Mouse (Mus musculus): Measurements from ENCODE around the gene Gas2l2.

Gas2l2 gene

GRCm38 (mm10) chr11:83429355-83429754 is at the start of gene Gas2l2:
TSS of gene Gas2l2 (minus strand) at chr11:83429455.
- DNase-seq (ENCODE audit: low spot score in 2 of 2): no peak

- DNase-seq (ENCODE audit: low spot score in 2 of 2): peak in 1 of 2 experiments; percentile 33
Observed at GRCm38 (mm10) chr11:83473235-83474016, 44.2 kb upstream of the Gas2l2 start.

DNA sequence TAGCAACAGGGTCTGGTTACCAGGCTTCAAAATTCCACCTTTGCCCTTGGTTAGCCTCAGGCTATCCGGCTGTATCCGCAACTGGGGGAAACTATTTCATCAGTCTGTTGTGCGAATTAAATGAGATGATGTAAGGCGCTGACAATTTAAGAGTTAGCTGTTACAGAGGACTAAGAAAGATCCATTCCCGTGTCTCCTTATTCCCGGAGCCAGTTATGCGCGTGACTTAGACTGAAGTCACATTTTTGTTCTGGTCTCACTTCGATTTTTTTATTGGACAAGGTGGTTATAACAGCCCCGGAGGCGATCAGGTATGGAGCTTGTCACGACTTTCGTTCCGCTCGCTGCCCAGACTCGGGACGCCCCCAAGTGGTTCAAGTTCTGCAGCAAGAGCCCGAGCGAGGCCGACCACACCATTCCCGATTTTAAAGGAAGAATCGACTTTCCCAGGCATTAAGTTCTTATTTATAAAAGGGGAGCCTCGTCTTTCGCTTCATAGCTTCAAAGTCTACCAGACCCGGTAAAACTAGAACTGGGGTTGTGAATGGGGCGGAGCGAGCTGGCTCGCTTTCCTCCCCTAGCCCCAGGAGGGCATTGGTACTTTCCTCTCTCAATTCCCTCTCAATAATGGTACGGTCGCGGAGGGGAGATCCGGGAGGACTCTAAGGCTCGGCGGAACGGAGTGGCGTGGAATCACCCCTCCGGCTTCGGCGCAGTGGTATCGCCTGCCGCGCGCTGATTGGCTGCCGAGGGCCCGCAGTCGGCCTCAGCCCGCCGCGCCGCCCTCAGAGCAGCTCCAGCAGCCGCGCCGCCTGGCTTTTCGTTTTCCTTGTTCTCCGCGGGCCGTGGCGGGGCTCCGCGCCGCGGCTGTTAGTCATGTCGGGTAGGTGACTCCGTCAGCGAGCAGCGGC is 43.3 kb upstream of the Gas2l2 start, which contains the start of gene Taf15:
Taf15 (plus strand) TSS at position 763 of the 911 bp plus-strand sequence.
- DNase-seq (ENCODE audit: low spot score in 2 of 2): peak; percentile 95 to 99

GRCm38 (mm10) chr11:83471766-83472165 is 42.5 kb upstream of the Gas2l2 start:
- no peak for DNase-seq (ENCODE audit: low spot score in 2 of 2)

- DNase-seq (ENCODE audit: low spot score in 2 of 2): no peak
Observed at GRCm38 (mm10) chr11:83468765-83469164, 39.5 kb upstream of the Gas2l2 start.

GRCm38 (mm10) chr11:83467120-83467652 is 37.9 kb upstream of the Gas2l2 start:
- peak; percentile 46 to 57 for DNase-seq (ENCODE audit: low spot score in 2 of 2)

DNA sequence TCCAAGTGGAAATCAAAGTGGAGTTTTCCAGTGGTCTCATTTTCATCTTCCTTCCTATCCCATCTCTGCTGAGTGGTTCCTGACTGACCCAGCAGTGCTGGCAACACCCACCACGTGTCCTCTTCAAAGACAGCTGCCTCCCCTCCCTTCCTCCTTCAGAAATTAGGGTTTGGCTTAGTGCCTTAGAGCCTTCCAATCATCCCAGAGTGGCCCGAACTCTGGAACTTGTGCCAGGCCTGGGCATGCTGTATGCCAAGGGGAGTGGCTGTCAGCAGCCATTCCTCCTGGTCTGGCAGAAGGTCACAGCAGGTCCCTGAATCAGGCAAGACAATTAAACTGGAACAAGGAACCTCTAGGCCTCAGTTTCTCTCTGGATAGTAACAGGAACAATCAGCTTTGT is 36.7 kb upstream of the Gas2l2 start:
- peak in 1 of 2 experiments; percentile 13 for DNase-seq (ENCODE audit: low spot score in 2 of 2)

DNA sequence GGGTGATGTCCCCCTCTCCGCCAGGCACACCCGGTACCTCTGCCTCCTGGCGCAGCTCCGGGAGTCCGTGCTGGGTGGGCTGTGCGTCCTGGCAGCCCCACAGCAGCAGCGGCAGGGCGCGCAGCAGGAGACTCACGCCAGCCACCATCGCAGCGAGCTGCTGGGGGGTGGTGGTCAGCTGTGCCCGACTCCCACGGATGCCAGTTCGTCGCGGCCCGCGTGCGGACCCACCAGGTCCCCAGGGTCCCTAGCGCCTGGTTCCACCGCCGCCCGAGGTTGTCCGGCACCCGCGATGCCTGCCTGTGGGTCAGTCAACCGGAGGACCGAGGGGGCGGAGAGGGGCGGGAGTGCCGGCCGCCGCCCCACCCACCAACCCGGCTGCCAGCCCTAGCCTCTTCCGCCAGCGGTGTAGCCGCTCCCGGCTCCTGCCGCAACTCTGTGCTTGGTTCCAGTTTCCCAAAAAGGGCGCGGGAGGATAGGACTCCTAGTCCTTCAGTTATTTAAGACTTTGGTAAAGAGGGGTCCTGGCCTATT is 33.5 kb upstream of the Gas2l2 start, which contains the start of gene Mmp28:
Mmp28 (minus strand) TSS at position 361 of the 534 bp plus-strand sequence.
- DNase-seq (ENCODE audit: low spot score in 2 of 2): no peak

GRCm38 (mm10) chr11:83461462-83462027 is 32.3 kb upstream of the Gas2l2 start:
- no peak for DNase-seq (ENCODE audit: low spot score in 2 of 2)

- DNase-seq (ENCODE audit: low spot score in 2 of 2): no peak
Observed at GRCm38 (mm10) chr11:83457912-83458601, 28.8 kb upstream of the Gas2l2 start.

DNA sequence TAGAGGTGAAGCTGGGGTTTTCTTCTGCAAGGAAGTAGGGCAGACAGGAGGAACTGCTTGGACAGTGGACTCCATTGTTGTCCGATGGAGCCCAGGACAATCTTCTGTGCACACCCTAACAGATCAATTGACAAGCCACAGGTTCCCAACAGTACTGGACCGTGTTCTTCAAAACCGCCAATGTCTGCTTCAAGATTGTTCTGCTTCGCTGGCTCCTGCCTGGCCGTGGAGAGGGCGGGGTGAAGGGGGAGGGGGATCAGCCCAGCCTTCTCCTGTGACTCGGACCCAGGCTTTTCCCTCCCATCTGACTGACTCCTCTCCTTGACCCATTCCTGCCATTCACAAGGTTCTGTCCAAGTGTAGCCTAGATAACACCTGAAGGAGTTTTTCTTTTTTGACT is 28.0 kb upstream of the Gas2l2 start:
- DNase-seq (ENCODE audit: low spot score in 2 of 2): no peak

- DNase-seq (ENCODE audit: low spot score in 2 of 2): no peak
Observed at GRCm38 (mm10) chr11:83455608-83456007, 26.4 kb upstream of the Gas2l2 start.

DNA sequence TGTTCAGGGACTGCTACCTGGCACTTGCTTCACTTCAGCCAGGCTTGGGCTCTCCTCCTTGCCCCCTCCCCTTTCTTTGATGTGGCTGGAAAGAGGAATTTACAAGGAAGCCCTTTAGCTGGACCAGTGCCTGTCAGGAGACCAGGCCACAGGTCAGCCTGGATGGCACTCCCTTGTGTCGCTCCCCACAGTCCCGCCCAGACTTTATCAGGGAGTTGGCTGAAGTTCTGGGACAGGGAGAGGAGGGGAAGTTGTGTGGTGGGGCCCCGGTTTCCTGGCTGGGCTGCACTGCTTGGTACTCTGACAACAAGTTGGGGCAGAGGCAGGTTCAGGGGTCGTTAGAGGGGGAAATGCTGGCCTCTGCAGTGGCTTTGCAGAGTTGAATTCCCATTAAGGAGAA is 25.3 kb upstream of the Gas2l2 start:
- no peak for DNase-seq (ENCODE audit: low spot score in 2 of 2)

DNA sequence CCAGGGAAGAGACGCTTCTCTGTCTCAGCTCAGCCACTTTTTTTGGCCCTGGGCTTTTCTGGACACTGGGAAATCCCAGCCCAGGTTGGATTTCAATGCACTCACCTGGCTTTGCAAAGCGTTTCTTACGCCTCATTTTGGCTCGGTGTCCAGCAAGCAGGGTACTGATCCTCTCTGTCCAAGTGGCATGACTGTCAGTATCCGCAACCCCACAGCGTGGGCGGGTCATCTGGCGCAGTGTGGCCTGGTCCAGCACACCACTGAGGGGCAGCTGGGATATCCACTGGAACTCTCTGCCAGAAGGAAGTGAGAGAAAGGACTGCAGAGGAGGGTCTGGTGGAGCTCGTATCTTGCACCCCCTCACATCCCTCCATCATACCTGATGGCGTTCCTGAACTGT is 22.0 kb upstream of the Gas2l2 start:
- DNase-seq (ENCODE audit: low spot score in 2 of 2): no peak

- DNase-seq (ENCODE audit: low spot score in 2 of 2): no peak
Observed at GRCm38 (mm10) chr11:83450550-83450949, 21.3 kb upstream of the Gas2l2 start.

- no peak for DNase-seq (ENCODE audit: low spot score in 2 of 2)
Observed at GRCm38 (mm10) chr11:83449298-83449697, 20.0 kb upstream of the Gas2l2 start.

DNA sequence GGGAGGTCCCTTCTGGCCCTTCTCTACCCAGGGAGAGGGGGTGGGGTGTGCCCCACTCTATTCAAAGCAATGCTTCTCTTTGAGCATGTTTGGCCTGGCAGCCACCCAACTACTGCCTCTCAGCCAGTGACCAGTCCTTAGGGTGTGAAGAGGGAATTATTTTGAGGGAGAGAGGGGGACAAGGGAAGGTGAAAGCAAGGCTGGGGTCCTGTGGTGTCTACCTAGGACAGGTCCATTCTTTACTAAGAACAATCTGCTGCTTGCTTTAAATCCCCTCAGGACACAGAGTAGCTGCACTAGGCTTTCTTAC is 19.6 kb upstream of the Gas2l2 start:
- DNase-seq (ENCODE audit: low spot score in 2 of 2): no peak

DNA sequence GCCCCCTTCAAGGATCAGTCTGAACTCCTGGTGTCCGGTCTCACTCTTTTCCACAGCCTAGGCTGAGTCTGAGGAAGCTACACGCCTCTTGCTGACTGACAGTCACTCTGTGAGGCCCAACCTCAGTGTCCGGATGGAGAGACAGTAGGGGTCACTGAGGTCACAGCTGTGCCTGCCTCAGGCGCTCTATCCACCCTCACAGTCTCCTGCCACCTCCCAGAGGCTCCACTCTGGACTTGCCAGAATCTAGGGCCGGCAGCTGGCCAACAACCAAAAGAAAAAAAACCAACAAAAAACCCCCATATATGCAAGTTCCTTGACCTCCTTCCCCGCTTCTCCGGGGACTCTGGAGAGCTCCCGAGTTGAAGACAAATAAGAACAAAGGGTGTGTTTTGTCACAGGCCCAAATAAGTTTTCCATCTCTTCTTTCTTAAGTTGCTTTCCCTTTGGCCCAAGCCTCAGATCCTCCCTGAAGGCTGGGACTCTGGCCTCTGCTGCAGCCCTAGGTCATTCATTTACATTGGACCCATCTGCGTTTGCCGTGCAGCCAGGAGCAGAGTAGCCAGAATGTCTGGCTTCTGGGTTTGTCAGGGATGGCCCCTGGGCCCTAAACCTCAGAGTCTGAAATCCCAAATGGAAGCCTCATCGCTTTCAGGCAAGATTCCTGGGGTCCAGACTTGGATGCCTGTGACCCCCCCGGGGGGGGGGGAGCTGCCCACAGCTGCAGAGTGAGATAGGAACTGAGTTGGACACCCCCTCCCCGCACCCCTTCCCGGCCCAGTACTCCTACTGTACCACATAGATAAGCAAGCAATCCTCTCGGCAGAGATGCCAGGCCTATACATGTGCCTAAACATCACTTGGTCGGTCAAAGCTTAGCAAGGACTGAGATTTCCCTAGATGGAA is 19.0 kb upstream of the Gas2l2 start:
- DNase-seq (ENCODE audit: low spot score in 2 of 2): no peak

DNA sequence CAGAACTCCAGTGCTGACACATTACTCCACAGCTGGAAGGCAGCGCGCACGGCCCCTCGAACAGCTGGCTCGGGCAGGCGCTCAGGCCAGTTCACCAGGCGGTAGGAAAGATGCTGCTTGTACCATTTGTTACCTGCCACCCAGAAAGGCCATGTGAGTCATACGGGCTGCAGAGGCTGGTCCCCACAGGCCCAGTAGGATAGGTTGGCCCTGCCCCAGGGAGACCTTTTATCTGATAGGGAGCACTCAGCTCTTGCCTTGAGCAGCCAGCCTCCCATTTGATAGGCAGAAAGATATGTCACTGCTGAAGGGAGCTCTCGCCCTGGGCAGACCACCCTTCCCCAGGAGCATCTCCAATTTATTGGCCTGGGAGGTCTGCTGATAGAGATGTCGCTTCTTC is 18.4 kb upstream of the Gas2l2 start:
- no peak for DNase-seq (ENCODE audit: low spot score in 2 of 2)

DNA sequence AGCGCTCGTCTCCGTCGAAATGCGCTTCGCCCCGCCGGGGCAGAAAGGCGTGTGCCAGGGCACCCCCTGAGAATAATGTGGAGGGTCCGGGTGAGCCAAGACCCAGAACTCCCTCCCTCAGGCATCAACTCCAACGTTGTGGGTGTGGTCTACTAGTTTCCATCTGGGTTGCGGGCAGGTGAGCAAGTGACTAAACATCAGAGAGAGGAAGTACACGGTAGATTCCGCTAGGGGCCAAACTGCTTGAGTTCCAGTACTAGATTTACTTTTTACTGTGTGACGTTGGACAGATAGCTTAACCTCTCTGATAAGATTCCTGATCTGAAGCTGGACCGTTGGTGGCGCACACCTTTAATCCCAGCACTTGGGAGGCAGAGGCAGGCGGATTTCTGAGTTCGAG is 15.7 kb upstream of the Gas2l2 start:
- no peak for DNase-seq (ENCODE audit: low spot score in 2 of 2)

Data from frontal cortex, postnatal 10 days (tissue).